Mouse (Mus musculus): ENCODE results near the gene Rxra.

Rxra gene

GRCm38 (mm10) chr2:27702283-27702682 is 26.0 kb downstream of the Rxra start:
- no peak for DNase-seq (ENCODE audit: low spot score in 2 of 2)

DNA sequence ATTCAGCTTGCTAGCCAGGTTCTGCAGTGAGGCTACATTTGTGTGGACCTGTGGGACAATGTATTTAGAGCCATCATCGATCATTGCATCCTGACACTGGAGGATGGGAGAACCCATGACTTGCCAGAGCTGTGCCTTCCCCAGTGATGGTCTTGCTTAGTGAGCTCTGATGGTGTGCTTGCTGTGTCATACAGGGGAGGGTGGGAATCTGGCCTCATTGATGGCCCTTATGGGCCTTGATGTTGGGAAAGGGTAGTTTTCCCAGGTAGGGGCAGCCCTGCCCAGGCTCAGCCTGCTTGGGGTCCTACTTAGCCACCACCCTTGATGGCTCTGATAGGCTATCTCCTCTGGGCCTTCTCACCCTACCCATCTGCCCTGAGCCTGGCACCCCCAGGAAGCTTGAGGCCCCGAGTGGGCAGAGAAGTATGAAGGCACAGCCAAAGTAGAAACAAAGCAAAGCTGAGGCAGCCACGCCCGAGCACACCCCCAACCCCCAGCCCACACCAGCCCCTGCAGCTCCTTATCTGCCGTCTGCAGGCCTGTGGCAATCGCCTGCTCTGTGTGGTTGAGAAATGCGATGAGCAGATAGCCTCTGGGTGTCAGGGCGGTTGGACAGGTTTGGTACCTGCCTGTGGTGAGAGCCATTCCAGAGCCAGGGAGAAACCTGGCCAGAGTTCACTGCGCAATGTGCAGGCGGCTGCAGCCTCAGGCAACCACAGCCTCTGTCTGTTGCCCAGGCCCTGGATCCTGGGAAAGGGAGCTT is 26.8 kb downstream of the Rxra start:
- DNase-seq (ENCODE audit: low spot score in 2 of 2): no peak

- DNase-seq (ENCODE audit: low spot score in 2 of 2): no peak
These were observed 27.8 kb downstream of the Rxra start for GRCm38 (mm10) chr2:27703852-27704640.

GRCm38 (mm10) chr2:27704641-27705040 is 28.4 kb downstream of the Rxra start:
- no peak for DNase-seq (ENCODE audit: low spot score in 2 of 2)

- no peak for DNase-seq (ENCODE audit: low spot score in 2 of 2)
These were observed 34.7 kb downstream of the Rxra start for GRCm38 (mm10) chr2:27710871-27711382.

GRCm38 (mm10) chr2:27712626-27713025 is 36.4 kb downstream of the Rxra start:
- DNase-seq (ENCODE audit: low spot score in 2 of 2): no peak

DNA sequence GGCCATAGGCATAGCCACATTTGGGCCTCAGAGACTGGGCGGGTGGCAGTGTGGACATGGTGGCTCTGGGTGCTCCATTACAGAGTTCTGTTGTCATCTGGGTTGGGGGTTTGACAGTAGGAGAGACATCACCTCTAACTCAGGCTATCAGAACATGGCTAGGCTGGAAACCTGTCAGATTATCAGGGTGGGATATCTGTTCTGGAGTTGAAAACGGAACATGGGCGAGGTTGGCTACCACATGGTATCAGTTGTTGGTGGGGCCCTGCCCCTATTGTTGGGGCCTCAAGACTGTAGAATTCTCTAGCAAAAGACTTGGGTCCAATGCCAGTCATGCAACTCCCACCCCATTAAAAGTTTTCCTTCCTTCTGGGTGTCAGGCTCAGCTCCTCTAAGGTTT is 37.1 kb downstream of the Rxra start:
- no peak for DNase-seq (ENCODE audit: low spot score in 2 of 2)

- no peak for DNase-seq (ENCODE audit: low spot score in 2 of 2)
These were observed 37.9 kb downstream of the Rxra start for GRCm38 (mm10) chr2:27714131-27714530.

GRCm38 (mm10) chr2:27715221-27715620 is 39.0 kb downstream of the Rxra start:
- no peak for DNase-seq (ENCODE audit: low spot score in 2 of 2)

DNA sequence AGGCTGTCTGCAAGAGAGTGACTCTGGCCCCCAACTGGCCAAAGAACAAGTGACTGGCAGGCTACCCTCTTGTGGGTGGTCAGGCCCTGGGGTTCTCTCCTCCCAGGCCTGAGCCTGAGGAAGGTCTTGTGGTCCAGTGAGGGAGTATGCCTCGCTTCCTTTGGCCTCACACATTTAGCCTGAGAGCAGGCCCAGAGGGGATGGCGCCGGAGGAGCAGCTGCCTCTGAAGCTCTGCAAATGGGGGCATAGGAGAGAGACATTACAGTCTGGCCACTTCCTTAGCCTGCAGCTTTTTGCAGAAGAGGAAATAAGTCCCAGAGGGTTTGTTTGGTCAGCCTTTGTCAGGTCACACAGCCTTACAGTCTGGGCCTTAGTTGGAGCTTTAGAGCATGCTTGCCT is 40.1 kb downstream of the Rxra start:
- no peak for DNase-seq (ENCODE audit: low spot score in 2 of 2)

DNA sequence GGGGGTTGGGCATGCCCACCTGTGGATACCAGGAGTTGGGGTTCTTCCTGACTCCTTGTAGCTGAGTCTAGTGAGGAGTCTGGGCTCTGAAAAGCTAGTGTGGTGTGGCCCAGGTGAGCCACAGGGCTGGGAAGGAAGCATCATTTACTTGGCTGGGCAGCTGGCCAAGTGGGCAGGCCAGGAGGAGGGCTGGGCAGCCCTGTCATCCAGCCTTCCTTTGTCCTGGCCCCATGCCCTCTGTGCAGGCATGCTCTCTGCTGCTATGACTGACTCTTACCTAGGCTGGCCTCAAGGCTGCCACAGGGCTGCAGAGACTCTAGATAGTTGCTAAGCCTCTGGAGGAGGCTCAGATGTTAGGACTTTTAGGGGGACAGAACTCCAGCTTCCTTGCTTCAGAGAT is 42.0 kb downstream of the Rxra start:
- DNase-seq (ENCODE audit: low spot score in 2 of 2): peak in 1 of 2 experiments; percentile 42

DNA sequence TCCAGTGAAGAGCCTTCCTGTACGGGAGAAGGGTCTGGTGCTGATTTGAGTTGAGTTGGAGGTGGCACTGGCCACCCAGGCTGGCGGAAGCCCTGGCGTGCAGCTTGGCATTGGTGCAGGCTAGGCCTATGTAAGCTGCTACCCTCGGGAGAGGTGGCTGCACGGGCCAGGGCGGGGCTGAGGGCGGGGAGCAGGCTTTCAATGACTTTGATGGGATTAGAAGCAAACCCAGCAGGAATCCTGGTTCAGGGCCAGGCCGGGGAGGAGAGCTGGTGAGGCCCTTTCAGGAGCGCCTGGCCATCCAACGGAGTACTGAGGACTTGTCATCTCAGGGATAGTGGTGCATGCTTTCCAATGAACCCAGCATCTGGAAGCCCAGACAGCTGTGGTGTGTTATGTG is 43.4 kb downstream of the Rxra start:
- DNase-seq (ENCODE audit: low spot score in 2 of 2): peak; percentile 44 to 74

GRCm38 (mm10) chr2:27721611-27722010 is 45.4 kb downstream of the Rxra start:
- DNase-seq (ENCODE audit: low spot score in 2 of 2): no peak

- no peak for DNase-seq (ENCODE audit: low spot score in 2 of 2)
These were observed 48.6 kb downstream of the Rxra start for GRCm38 (mm10) chr2:27724729-27725316.

DNA sequence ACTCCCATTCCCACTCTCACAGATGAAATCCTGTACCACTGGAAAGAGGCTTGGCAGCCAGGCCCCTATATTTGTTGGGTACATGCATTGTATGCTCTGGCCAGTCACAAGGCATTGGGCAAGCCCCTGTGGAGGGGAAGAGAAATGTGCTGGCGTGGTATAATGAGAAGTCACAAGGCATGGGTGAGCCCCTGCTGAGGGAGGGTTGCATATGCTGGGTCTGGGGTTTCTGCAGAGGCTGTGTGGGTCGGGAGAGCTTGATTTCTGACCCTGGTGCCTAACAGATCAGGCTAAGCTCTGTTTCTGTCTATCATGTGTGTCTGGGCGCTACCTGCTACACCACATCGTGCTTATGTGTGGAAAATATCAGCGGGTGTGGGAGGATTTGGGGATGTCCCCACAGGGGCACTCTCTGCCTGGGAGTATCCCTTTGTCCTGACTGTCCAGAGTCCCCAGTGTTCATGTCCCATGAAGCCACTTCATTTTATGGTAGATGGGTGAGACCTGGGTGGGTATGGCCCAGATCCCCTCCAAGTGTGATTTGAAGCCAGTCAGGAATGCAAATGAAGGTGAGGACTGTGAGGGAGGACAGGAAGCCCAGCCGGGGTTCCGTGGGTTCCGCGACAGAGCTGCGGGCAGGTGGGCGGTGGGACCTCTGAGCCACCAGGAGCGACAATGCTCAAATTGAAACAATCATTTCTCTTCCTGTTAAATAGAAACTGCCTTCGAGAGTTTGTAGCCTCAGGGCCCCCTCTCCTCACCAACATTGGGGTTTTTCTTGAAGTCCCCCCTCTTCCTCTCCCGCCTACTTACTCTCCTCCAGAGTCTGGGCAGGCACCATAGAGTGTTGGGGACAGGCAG is 52.0 kb downstream of the Rxra start:
- no peak for DNase-seq (ENCODE audit: low spot score in 2 of 2)

DNA sequence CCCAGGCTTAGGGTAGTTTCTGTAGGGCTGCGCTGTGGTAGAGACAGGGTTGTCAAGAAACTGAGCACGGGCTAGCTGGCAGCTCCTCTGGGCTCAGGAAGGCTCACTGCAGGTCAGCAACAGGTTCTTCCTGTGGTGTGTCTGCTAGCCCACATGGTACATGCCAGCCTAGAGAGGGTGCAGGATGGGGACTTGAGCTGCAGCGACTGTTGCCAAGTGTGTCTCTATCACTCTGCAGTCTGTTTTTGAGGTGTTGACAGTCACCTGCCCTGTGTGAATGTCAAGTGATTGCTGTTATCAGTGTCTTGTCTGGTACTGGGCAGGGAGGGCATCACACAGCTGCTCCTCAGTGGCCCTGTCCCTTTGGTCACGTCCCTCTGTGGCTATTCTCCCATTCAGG is 52.8 kb downstream of the Rxra start:
- no peak for DNase-seq (ENCODE audit: low spot score in 2 of 2)

- DNase-seq (ENCODE audit: low spot score in 2 of 2): peak in 1 of 2 experiments; percentile 41
These were observed 54.0 kb downstream of the Rxra start for GRCm38 (mm10) chr2:27730002-27730905.

DNA sequence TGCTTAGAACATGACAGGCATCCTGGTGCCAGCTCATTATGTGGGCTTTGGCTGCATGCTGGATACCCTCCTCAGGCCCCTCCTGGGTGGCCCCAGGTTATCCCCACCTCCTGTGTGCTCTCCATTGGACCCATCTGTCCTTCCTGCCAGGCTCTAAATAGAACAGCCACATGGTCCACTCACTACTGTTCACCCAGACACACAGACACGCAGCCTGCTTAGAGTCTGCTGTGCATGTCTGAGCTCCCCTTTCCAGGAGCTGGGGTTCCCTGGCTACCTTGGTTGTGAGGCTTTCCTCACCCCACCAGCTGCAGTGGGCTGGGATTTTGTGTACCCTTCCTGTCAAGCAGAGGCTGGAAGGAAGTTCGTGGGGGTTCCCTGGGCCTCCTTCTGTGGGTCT is 56.8 kb downstream of the Rxra start:
- no peak for DNase-seq (ENCODE audit: low spot score in 2 of 2)

GRCm38 (mm10) chr2:27734328-27734727 is 58.1 kb downstream of the Rxra start:
- DNase-seq (ENCODE audit: low spot score in 2 of 2): no peak

- no peak for DNase-seq (ENCODE audit: low spot score in 2 of 2)
These were observed 58.6 kb downstream of the Rxra start for GRCm38 (mm10) chr2:27734800-27735199.

GRCm38 (mm10) chr2:27736802-27737201 is 60.6 kb downstream of the Rxra start:
- DNase-seq (ENCODE audit: low spot score in 2 of 2): no peak

Data from cerebellum, postnatal 4 days (tissue).